Mouse (Mus musculus) natural killer cell, adult 2 months (primary cell): ENCODE data around the gene Cdc42.

ENCODE experiments used
- DNase-seq, 2 experiments: peaks; one replicate each; pipeline ENCODE4 v3.0.0; 2022; ENCODE audit warnings: low spot score in 2 of 2

Cdc42 gene

GRCm38 (mm10) chr4:137357517-137358254 lies at the start of gene Cdc42:
Cdc42 (minus strand) TSS chr4:137357720.
- DNase-seq: peak; percentile 98 to 99

- DNase-seq: no peak
Measured at GRCm38 (mm10) chr4:137405571-137405970, 48.1 kb upstream of the Cdc42 start.

- no peak for DNase-seq
Measured at GRCm38 (mm10) chr4:137396641-137397525, 39.4 kb upstream of the Cdc42 start.

GRCm38 (mm10) chr4:137393378-137394135 lies 36.0 kb upstream of the Cdc42 start:
- DNase-seq: no peak

- DNase-seq: no peak
Measured at GRCm38 (mm10) chr4:137392874-137393273, 35.4 kb upstream of the Cdc42 start.

- DNase-seq: no peak
Measured at GRCm38 (mm10) chr4:137391287-137391686, 33.8 kb upstream of the Cdc42 start.

- DNase-seq: no peak
Measured at GRCm38 (mm10) chr4:137390196-137390595, 32.7 kb upstream of the Cdc42 start.

- DNase-seq: no peak
Measured at GRCm38 (mm10) chr4:137388983-137389382, 31.5 kb upstream of the Cdc42 start.

GRCm38 (mm10) chr4:137388059-137388794 lies 30.7 kb upstream of the Cdc42 start:
- DNase-seq: peak; percentile 82 to 85

GRCm38 (mm10) chr4:137387482-137388058 lies 30.1 kb upstream of the Cdc42 start:
- DNase-seq: no peak

- DNase-seq: no peak
Measured at GRCm38 (mm10) chr4:137380702-137381605, 23.4 kb upstream of the Cdc42 start.

GRCm38 (mm10) chr4:137379713-137380255 lies 22.3 kb upstream of the Cdc42 start:
- DNase-seq: no peak

- DNase-seq: no peak
Measured at GRCm38 (mm10) chr4:137379085-137379484, 21.6 kb upstream of the Cdc42 start.

- DNase-seq: no peak
Measured at GRCm38 (mm10) chr4:137377526-137378304, 20.2 kb upstream of the Cdc42 start.

- no peak for DNase-seq
Measured at GRCm38 (mm10) chr4:137376778-137377177, 19.3 kb upstream of the Cdc42 start.

GRCm38 (mm10) chr4:137375314-137376278 lies 18.1 kb upstream of the Cdc42 start:
- DNase-seq: no peak

GRCm38 (mm10) chr4:137373711-137374110 lies 16.2 kb upstream of the Cdc42 start:
- DNase-seq: peak; percentile 45 to 64
